Mouse (Mus musculus) CD4-positive, CD25-positive, alpha-beta regulatory T cell, adult 2 months (primary cell): ENCODE measurements around the gene Armc9.

Source experiments
- DNase-seq: peaks from one replicate; pipeline ENCODE4 v3.0.0-alpha.2; 2012; ENCODE audit warnings: low read depth, low spot score

Armc9 gene

DNA sequence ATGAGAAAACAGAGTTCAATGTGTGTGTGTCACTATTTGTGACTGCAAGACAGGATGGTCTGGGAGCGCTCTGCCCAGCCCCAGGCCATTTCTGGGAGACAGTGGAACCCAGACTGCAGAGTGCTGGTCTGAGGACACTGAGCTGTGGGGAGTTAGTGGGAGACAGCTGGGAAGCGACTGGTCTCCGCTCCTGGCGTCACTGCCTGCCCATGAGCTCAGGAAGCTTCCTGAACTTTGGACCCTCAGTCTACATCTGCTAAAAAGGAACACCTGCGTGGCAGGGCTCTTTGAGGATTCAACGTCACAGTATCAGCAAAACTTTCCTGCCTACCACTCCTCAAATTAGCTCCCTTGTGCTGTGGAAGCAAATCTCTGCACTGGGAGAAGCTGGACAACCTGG, 117.1 kb downstream of the Armc9 start:
- DNase-seq = no peak

DNA sequence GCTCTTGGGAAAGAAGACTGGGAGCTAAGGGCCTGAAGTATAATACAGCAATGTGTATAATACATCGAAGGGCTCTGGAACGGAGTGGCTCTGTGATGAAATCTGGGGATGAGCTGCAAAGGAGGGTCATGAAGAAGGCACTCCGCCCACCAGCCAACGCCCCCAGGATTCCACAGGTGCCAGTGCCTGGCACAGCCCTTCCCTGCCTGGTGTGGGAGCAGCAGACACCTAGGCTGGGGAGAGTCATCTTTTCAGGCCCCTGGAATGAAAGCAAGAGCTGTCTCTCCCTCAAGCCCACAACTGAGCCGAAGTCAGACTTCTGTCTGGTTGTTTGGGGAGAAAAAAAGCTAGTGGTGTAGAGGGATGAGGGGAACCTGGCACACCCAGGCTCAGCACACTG, 122.5 kb downstream of the Armc9 start:
- no peak for DNase-seq

DNA sequence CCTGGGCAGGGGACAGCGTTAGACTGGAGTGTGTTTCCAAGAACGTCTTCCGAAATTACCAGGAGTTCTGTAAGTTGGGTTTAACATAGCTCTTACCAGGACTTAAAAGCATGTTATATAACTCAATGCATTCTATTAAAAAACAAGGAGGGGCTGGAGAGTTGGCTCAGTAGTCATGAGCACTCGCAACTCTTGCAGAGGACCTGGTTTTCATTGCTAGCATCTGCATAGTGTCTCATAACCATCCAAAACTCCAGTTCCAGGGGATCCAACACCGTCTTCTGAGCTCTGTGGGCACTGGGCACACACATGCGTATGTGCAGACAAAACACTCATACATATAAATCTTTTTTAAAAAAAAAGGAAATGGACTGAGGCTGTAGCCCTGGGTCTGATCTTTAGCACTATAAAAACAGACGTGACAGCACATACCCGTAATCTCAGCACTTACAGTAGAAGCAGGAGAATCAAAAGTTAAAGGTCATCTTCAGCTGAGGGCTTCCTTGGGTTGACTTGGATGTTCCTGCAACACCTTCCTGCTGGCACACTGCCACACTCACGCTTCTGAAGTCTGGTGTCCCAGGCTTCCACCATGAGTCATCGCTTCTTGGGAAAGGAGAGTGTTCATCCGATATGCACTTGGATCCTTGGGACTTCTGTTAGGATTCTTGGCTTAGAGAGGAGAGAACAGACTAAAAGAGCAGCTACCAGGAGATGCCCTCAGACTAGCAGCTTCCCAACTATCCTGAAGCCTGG, 127.4 kb downstream of the Armc9 start:
- no peak for DNase-seq

DNA sequence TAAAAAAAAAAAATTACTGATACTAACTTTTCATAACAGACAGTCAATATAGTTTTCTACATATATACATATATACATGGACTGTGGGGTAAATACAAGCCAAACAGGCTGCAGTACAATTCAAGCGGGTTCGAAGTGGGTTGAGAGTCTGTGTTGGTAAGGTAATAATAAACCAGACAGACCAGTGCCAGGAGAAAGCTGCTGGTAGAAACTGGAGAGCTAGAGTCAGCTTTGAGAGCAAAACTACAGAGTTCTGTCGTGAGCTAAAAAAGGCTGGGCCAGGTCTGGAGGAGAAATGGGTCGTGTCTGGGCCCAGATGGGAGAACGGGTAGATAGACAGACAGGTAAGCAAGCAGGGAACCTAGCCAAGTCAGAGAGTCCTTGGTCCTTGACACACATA, 129.5 kb downstream of the Armc9 start:
- DNase-seq = no peak

DNA sequence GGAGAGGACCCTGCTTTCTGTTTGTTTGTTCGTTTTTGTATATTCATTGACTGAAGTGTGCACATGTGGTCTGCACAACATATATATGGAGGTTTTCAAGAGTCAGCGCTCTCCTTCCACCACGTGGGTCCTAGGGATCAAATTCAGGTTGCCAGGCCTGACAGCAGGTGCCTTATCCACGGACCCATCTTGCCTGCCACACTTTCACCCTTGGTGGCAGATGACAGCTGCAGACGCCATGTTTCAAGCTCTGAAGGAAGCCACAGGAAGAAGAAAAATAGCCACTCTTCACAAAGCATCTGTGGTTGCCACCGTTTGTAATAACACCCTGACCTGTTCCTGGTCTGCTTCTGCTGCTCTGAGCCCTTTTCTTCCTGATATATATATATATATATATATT, 130.7 kb downstream of the Armc9 start:
- no peak for DNase-seq

DNA sequence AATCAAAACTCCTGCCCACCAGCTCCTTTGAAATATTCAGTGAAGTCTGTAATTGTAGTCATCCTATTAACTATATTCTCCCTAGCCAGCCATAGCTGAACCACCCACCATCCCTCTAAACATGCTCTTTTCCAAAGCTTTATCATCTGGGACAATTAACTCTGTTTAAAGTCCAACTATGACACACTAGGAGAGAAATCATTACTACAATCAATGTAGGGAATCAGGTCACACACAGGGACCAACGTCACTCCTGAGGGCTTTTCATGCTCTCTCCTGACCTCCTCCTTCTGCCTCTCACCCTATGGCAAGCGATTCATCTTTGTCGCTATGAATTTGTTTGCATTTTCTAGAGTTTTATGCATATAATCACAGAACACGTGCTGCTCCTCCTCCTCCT, 132.9 kb downstream of the Armc9 start:
- DNase-seq = no peak

DNA sequence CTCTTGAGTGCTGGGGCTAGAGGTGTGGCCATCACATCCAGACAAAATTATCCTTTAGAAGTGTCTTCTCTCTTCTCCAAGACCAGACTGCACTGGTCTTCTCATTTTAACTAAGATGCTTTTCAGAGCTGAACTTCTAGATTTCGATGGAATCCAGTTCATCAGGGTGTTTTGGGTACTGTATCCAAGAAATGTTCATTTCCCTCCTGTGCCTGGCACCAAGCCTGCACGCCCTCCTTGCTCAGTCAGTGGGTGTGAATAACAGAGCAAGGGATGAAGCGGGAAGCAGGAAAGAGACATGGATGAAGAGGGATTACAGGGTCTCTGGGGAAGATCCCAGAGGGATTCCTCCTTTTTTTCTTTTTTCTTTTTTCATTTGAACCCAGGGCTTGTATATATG, 135.9 kb downstream of the Armc9 start:
- no peak for DNase-seq

DNA sequence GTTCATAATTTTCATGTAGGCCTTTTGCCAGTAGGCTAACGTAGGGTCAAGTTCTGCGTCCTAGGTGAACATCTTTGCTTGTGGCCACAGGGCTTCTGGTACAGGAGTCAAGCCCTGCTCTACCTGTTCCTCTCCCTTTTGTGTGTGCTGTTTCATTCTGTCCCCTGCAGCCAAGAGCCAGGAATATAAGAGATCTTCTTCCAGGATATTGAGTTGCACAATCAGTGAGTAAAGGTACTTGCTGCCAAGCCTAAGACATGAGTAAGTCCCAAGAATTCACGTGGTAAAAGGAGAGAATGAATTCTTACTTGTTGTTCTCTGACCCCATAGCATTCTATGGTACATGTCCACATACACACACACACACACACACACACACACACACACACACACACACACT, 138.5 kb downstream of the Armc9 start:
- no peak for DNase-seq

DNA sequence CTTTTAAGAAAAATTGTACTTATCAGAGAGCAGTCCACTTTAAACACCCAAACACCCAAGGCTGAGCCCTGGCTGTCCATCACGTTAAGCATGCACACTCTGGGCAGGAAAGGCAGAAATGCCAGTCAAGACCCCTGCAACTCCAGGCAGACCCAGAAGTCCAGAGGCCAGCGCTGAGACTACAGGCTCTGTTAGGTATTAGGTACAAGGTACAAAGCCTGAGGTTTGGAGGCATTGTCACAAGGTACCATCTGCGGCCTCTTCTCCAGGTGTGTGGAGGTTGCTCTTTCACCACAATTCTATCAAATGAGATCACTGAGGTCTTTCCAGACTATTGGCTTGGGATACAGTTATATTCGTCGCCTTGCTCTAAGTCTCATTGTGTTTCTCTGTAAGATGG, 139.3 kb downstream of the Armc9 start:
- no peak for DNase-seq

DNA sequence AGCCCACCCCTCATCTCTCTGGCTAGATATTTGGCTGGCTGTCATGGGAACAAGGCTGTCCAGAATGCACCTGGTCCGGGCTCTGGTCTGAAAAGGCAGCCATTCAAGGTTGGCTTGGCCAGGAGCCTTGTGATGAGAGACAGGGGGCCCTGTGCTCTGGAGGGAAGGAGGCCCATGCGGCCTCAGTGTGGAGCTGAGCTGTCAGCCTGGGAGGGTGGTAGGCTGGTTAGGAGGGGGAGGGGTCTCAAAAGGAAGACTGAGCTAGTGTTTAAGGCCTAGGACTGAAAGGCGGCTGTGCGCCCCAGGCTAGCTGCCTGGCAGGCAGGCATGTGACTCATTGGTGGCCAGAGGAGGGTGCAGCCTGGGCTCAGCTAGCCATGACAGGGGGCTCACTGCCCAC, 139.9 kb downstream of the Armc9 start:
- DNase-seq = no peak

DNA sequence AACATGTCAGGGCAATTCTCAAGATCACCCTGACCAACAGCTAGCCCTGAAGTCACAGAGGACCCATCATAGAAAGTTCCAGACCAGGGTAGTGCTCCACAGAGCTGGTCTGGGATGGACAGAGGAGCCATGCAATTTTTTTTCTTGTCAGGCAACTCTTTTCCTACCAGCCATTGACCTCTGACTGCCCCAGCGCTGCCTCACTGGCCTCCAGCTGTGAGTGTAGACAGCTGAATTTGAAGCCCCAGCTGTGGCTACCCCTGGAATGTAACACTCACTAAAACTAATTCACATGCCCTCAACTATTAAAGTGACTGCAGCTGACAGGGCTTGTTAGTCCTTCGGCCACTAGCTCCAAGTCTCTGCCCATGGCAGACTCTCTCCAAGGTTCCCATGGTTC, 145.5 kb downstream of the Armc9 start:
- DNase-seq = no peak

DNA sequence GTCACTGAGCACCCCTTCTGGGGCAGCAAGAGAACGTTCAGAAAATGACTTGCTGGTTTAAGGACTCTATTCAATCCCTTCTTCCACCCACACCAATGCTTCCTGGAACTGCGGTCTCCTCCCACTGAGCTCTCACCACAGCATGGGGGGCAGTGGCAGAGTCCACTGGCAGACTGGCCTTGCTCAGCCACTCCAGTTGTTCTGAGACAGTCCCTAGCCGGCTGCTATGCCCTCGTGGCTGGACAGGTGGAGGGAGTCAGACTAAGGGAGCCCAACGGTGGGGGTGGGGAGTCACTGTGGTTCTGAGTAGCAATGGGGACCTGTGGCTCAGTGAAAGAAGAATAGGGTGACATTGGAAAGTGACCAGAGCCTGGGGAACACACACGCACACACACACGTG, 146.2 kb downstream of the Armc9 start:
- peak; percentile 5 for DNase-seq

DNA sequence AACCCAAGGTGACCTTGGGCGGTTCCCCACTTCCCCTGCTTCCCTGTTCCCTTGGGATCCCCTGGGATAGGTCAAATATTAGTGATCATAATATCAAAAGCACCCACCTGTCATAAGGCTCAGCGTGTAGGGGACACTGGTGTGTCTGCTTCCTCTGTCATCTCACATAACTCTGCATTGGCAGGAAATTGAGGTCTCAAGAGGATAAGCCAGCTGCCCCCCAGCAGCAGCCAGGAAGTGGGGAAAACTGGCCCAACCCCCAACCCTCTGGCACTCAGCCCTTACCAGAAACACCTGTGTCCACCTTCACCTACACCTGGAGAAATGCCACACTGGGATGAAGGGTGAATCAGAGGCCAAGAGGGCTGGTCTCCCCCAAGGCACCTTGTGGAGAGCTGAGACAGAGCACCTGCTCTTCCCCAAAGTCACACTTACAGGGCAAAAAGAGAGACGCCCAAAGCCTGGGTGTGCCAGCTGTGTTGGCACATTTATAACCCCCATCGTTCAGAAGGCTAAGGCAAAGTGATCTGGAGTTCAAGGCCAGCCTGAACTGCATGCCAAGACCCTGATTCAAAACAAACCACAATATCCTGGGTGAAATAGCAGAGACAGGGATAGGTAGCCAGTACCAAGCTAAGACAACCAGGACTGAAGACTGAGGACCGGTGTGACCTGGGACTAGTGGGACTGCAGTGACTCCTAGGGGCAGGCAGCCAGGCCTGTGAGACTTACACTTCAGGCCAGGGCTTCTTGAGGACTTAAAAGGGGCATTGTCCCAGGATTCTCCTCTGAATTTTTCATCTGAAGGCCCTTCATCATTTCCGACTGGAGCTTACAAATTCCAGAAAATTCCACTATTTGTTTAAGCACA, 146.9 kb downstream of the Armc9 start:
- peak; percentile 33 for DNase-seq

DNA sequence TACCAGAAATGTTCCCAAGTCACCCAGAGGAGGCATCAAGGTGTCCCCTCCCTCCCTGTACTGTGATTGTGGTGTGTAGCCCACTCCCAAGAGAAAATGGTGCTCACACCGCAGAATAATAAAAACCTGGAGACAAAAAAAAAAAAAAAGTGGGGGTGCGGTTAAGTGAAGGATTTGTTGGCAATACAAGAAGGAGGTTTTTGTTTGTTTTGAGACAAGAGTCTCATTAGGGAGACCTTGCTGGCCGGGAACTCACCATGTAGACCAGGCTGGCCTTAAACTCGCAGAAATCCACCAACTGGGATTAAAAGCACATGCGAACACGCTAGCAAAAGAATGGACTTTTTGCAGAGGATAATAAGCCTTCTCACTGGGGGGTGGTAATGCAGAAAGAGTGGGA, 148.0 kb downstream of the Armc9 start, which contains the start of gene B3gnt7:
Gene B3gnt7 (plus strand): TSS at position 301 of the 400 bp plus-strand sequence.
- no peak for DNase-seq

DNA sequence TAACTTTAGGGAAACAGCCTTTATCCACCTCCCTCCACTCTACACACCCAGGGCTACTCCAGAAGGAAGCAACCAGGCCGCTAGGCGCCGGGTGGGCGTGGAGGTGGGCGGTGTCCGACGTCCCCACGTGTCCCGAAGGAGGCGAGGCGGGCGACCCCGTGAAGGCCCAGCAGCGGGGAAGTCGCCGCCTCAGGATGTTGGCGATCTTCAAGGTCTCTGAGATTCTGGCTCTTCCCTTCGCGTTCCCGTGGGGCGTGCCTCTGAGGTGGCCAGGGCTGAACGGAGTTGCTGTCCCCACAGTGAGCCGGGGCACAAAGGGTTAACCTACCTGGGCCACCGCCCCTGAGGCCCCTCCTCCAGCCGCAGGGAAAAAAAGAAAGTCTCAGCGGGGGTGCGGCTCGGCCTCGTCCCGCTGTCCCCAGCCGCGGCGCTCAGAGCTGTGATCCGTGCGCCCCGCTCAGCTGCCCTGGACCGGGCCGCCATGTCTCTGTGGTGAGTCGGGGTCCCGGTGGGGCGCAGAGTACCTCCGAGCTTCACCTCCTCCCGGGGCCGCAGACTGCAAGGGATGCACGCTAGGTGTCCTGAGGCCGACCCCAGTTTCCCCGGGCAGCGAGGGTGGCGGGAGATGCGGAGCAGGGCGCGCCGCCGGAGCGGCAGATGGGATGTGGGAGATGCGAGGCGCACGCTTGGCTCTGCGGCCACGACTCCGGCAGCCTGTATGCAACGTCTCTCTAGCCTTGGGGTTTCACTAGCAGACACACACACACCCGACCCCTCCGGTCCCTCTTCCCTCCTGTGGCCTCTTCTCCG, 148.7 kb downstream of the Armc9 start:
- DNase-seq = peak; percentile 18

DNA sequence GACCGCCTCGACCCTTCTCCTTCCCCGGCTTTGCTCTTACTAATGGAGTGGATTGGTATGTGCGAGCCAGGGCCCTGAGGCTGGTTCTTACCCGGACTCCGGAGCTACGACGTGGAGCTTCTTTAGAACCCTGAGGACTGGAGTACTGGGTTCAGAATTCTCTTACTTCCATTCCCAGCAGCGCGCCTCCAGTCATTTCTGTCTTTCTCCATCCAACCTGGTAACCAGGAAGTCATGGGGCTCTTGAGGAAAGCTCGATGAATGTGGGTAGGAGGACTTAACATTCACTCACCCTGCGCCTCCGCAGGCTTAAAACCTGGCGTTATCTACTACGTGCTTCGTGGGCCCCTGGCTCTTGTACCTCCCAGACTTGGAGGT, 149.3 kb downstream of the Armc9 start:
- DNase-seq = no peak

DNA sequence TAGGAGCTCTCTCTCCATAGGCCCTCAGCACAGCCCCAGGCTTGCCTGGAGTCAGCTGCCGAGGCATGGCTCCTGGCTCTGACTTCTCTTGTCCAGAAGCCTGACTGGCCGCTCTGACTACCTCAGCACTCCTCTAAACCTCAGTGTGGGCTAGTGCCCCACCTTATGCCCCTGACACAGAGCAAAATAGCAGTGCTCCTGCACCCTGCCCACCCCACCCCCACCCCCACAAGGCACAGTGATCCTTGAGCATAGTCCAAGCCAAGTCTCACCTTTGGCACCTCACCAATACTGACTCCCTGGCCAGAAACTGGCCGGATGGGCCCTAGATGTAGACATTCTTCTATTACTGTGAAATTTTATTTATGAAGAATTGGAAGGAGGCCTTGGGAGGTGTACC, 152.1 kb downstream of the Armc9 start:
- DNase-seq = no peak

DNA sequence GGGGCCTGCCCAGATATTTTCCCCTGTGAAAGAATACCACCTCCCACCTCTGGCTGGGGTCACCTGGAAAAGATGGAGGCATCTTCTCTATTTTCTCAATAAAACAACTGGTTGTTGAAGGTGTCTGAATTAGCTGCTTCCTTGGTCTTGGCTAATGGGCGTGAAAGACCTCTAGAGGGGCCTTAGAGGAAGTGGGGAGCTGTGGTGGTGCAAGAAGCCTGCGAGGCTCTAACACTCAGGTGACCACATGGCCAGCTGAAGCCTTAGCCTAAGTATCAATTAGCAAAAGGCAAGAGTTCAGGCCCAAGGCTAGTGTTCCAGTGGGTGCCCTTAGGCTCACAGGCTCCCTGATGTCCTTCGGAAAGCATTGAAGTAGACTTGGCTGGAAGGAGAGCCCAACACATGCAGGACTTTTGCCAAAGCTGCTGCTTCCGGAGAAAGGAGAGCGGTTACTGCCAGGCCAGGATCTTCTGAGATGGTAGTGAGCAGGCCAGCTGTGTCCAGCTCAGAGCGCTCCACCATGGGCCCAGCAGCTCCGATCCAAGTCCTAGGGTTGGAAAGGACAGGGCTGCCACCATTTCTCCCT, 152.7 kb downstream of the Armc9 start:
- no peak for DNase-seq

DNA sequence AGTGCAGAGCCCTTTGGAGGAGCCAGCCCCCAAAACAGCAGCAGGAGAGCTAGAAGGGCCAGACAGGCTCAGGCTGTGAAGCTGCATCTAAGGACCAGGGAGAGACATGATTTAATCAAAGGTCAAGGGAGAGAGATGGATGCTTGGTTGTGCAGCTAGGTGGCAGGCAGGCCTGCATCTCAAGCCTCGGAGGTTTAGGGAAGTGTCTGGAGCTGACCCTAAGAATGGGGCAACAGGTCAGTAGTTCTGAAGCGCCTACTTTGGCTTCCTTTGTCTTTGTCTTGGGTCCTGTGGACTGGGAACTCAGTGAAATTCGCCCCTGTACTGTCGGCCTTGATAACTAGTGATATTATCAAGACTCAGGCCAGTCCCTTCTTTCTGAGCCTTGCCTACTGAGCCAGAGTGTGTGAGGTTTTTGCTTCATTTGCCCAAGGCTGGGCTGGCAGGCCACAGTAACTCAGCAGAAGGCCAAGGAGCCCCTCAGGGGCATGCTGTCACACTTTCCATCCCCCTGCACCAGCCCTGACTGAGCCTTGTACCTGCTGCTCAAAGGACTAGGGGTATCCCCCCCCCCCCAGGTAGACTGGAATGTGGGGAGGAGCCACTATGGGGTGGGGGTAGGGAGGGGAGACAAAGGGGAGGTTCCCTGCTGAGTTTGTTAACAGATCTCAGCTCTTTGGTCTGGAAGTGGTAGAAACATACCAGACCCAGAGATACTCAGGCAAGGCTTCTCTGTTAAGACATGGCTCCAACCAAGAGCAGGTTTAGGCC, 153.5 kb downstream of the Armc9 start:
- no peak for DNase-seq

DNA sequence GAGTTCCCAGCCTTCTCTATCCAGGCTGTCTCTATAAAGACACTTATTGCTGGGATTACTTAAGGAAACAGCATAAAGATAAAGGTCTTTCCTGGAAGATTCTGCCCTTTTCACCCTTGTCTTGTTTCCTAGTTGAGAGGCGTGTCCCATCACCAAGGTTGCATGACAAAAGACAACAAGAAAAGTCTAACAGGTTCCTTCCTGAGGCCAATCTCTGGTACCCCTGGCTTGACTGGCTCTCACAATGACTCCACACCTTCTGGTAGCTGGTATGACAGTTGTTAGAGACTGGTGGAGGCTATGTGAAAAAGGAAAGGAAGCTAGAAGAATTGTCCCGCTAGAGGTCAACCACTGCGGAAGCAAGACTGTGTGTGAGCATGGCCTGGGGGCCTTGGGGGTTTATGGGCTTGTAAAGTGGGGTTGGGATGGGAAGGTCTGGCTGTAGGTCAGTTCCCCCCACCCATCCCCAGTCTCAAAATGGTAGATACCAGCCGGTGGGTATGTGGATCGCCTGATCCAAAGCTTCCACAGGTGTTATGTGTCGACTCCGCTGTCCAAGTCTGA, 154.8 kb downstream of the Armc9 start:
- DNase-seq = no peak
